Mouse (Mus musculus) heart, adult 2 months (tissue): ENCODE measurements around the gene Map7d2. TPM values are rescaled to one million over a fixed set of nuclear protein-coding genes. Genes with fewer than 3 reads are reported as not detected.

Experiments used
- DNase-seq, 2 experiments: peaks; one replicate each; pipeline ENCODE4 v3.0.0; 2021
- H3K27ac ChIP-seq: fragments of 200-600 bp; 2 replicates; pipeline ENCODE4 v1.8.1; 2022
- H3K27me3 ChIP-seq: fragments of 200-500 bp; 2 replicates; pipeline ENCODE4 v1.6.1; 2012; ENCODE audit warnings: mild to moderate bottlenecking, low read length, inconsistent platforms, mixed read lengths; ENCODE audit not compliant: control insufficient read depth, insufficient read depth
- H3K36me3 ChIP-seq: fragments of 200-500 bp; 2 replicates; pipeline ENCODE4 v1.6.1; 2012; ENCODE audit warnings: low read length, inconsistent platforms; ENCODE audit not compliant: control insufficient read depth, insufficient read depth
- H3K4me1 ChIP-seq: fragments of 200-500 bp; 2 replicates; pipeline ENCODE4 v1.6.1; 2011; ENCODE audit warnings: low read length; ENCODE audit not compliant: control insufficient read depth, insufficient read depth
- H3K4me3 ChIP-seq: fragments of 200-600 bp; 2 replicates; pipeline ENCODE4 v1.8.1; 2022
- H3K79me2 ChIP-seq: fragments of 200-500 bp; replicated peaks from 2 replicates; pipeline ENCODE4 v1.6.1; 2012; ENCODE audit warnings: mild to moderate bottlenecking, inconsistent platforms, low read length, moderate library complexity, mixed read lengths; ENCODE audit not compliant: control insufficient read depth, insufficient read depth
- H3K9ac ChIP-seq: fragments of 200-500 bp; 2 replicates; pipeline ENCODE4 v1.6.1; 2012; ENCODE audit warnings: low read depth, mild to moderate bottlenecking, control low read depth, inconsistent platforms, low read length, mixed read lengths
- CTCF ChIP-seq: fragments of 200-600 bp; IDR thresholded peaks from 2 replicates; pipeline ENCODE4 v1.8.1; 2022; ENCODE audit warnings: antibody characterized with exemption, mild to moderate bottlenecking, moderate library complexity
- EP300 ChIP-seq: fragments of 200-500 bp; IDR thresholded peaks from 2 replicates; pipeline ENCODE4 v1.6.1; 2011; ENCODE audit warnings: low read depth, low read length, control low read depth; ENCODE audit not compliant: insufficient read depth
- POLR2A ChIP-seq: fragments of 200-500 bp; IDR thresholded peaks from 2 replicates; pipeline ENCODE4 v1.6.1; 2011; ENCODE audit warnings: mild to moderate bottlenecking, low read depth, low read length, control low read depth; ENCODE audit not compliant: insufficient read depth
- WGBS: fragments of 180-500 bp; shearing (Covaris S2); methylation state at CpG from one replicate; pipeline ENCODE4 v1.1.7; 2018; 5-methylcytosine and 5-hydroxymethylcytosine counted together
- intact Hi-C: fragments of 180-260 bp; cut with DNase I; formaldehyde crosslinking; loops from one replicate; pipeline ENCODE4 v1.15.1; 2025
- polyA plus RNA-seq: library from polyadenylated mRNA; depleted of rRNA; stranded (reverse); fragments of >200 nt; gene quantifications from 2 replicates; pipeline ENCODE4 v1.2.3, GENCODE M21; 2012; rRNA removed
- total RNA-seq, 2 experiments: library from RNA; stranded (reverse); gene quantifications; 2 replicates each; pipeline ENCODE4 v1.2.3; 2021

The Map7d2 gene
- total and polyA plus RNA-seq, 3 experiments, result 0.21 to 0.78 (median 0.61) TPM

- intact Hi-C loops, result no loop called here
- Histone ChIP-seq H3K27me3 (no peaks in the 10 kb centered on the region), H3K36me3 (no peaks in the 10 kb centered on the region), H3K9ac (no peak overlapping the region), H3K27ac (no peak overlapping the region), H3K4me1 (no peaks in the 10 kb centered on the region), H3K79me2 (no peaks in the 10 kb centered on the region), H3K4me3 (no peak overlapping the region)
- 67% methylated on average over 4 of the region's 4 CpGs for WGBS
- DNase-seq, result no peak
- TF ChIP-seq CTCF, result no peak
- no peak for TF ChIP-seq POLR2A
- TF ChIP-seq EP300, result no peak
These were observed 108.3 kb downstream of the Map7d2 start for GRCm38 (mm10) chrX:159522651-159523050.

- no peaks in the 10 kb centered on the region for H3K27me3 ChIP-seq
- no peaks in the 10 kb centered on the region for H3K36me3 ChIP-seq
- H3K9ac ChIP-seq, result no peak within 1 kb of the TSS
- no peak within 1 kb of the TSS for H3K4me3 ChIP-seq
- WGBS, result 81% methylated on average over 6 of the region's 6 CpGs
- TF ChIP-seq EP300, result no peak
- no peak for TF ChIP-seq CTCF
- no peak for TF ChIP-seq POLR2A
- intact Hi-C loops, result no loop called here
- no peaks in the 10 kb centered on the region for H3K79me2 ChIP-seq
- DNase-seq, result no peak
- no peaks in the 10 kb centered on the region for H3K4me1 ChIP-seq
- H3K27ac ChIP-seq, result no peak within 1 kb of the TSS
These were observed 112.0 kb downstream of the Map7d2 start, which contains the start of gene Bclaf3 for GRCm38 (mm10) chrX:159526388-159526787. Gene Bclaf3 (plus strand): TSS chrX:159526688.

- 9% methylated on average over 38 of the region's 38 CpGs for WGBS
- Histone ChIP-seq H3K4me3 (peak overlapping the region; percentile 62), H3K27ac (peak overlapping the region; percentile 80), H3K4me1 (no peaks in the 10 kb centered on the region), H3K27me3 (no peaks in the 10 kb centered on the region), H3K36me3 (no peaks in the 10 kb centered on the region), H3K79me2 (no peaks in the 10 kb centered on the region), H3K9ac (peak overlapping the region; percentile 86)
- intact Hi-C loops, result loop anchor here (5.0 kb wide), 2 partner anchors 160 to 430 kb away; partner anchors contain the start of gene Eif1ax
- peak; percentile 94 to 95 for DNase-seq
- TF ChIP-seq POLR2A (peak; percentile 48; the same call in 1 of the 2 replicates), EP300 (no peak), CTCF (peak; percentile 92)
These were observed 118.0 kb downstream of the Map7d2 start for GRCm38 (mm10) chrX:159532427-159532810.

GRCm38 (mm10) chrX:159532811-159533462, 118.6 kb downstream of the Map7d2 start:
- 15% methylated on average over 44 of the region's 56 CpGs for WGBS
- Histone ChIP-seq H3K36me3 (no peaks in the 10 kb centered on the region), H3K4me3 (peak overlapping the region; percentile 62), H3K27me3 (no peaks in the 10 kb centered on the region), H3K27ac (peak overlapping the region; percentile 80), H3K79me2 (no peaks in the 10 kb centered on the region), H3K9ac (peak overlapping the region; percentile 86), H3K4me1 (no peaks in the 10 kb centered on the region)
- intact Hi-C loops, result loop anchor here (5.0 kb wide), 2 partner anchors 161 to 429 kb away; partner anchors contain the start of gene Eif1ax
- TF ChIP-seq CTCF (no peak), EP300 (no peak), POLR2A (no peak)
- DNase-seq, result peak in 1 of 2 experiments; percentile 39

GRCm38 (mm10) chrX:159541936-159542335, 127.6 kb downstream of the Map7d2 start:
- no peaks in the 10 kb centered on the region for H3K36me3 ChIP-seq
- WGBS, result 77% methylated on average over 18 of the region's 18 CpGs
- no peak overlapping the region for H3K27ac ChIP-seq
- DNase-seq, result no peak
- no peaks in the 10 kb centered on the region for H3K4me1 ChIP-seq
- intact Hi-C loops, result no loop called here
- TF ChIP-seq POLR2A (no peak), CTCF (no peak), EP300 (no peak)
- 0 out of 2 replicates have a peak, but pooled peaks cover 1% of the 10 kb centered on the region for H3K79me2 ChIP-seq
- no peak overlapping the region for H3K9ac ChIP-seq
- no peaks in the 10 kb centered on the region for H3K27me3 ChIP-seq
- H3K4me3 ChIP-seq, result no peak overlapping the region

GRCm38 (mm10) chrX:159547093-159547492, 132.7 kb downstream of the Map7d2 start:
- no peak overlapping the region for H3K4me3 ChIP-seq
- H3K9ac ChIP-seq, result no peak overlapping the region
- no peaks in the 10 kb centered on the region for H3K4me1 ChIP-seq
- H3K79me2 ChIP-seq, result no peaks in the 10 kb centered on the region
- no peak overlapping the region for H3K27ac ChIP-seq
- 91% methylated on average over 5 of the region's 5 CpGs for WGBS
- H3K36me3 ChIP-seq, result no peaks in the 10 kb centered on the region
- intact Hi-C loops, result no loop called here
- DNase-seq, result no peak
- TF ChIP-seq CTCF, result no peak
- no peak for TF ChIP-seq EP300
- no peak for TF ChIP-seq POLR2A
- H3K27me3 ChIP-seq, result no peaks in the 10 kb centered on the region

Other genes with a start within 250 kb of the Map7d2 start
- gene Rps6ka3, start 204.3 kb upstream of the Map7d2 start, total RNA-seq, result 10 to 100 TPM; 30.7 to 33.3 TPM
- 9.5 and 14.9 TPM in 2 replicates for gene Rps6ka3, start 204.3 kb upstream of the Map7d2 start, polyA plus RNA-seq
- gene Eif1ax, start 42.4 kb upstream of the Map7d2 start, total RNA-seq, result 10 to 100 TPM; 76.6 to 76.8 TPM
- 12.0 and 28.8 TPM in 2 replicates for gene Eif1ax, start 42.4 kb upstream of the Map7d2 start, polyA plus RNA-seq
- gene Bclaf3, start 112.1 kb downstream of the Map7d2 start, total RNA-seq, result 1 to 10 TPM; 2.9 to 3.8 TPM
- 1.2 and 3.2 TPM in 2 replicates for gene Bclaf3, start 112.1 kb downstream of the Map7d2 start, polyA plus RNA-seq
- gene Sh3kbp1, start 212.7 kb downstream of the Map7d2 start, total RNA-seq, result 100 to 1,000 TPM; 105 to 132 TPM
- 149 and 222 TPM in 2 replicates for gene Sh3kbp1, start 212.7 kb downstream of the Map7d2 start, polyA plus RNA-seq